Mouse (Mus musculus): Measurements from ENCODE around the gene Rapgef3. TPM values are rescaled to one million over a fixed set of nuclear protein-coding genes. Genes with fewer than 3 reads are reported as not detected.

Gene Rapgef3
- polyA plus RNA-seq, 1 experiment: 0.88 TPM

DNA sequence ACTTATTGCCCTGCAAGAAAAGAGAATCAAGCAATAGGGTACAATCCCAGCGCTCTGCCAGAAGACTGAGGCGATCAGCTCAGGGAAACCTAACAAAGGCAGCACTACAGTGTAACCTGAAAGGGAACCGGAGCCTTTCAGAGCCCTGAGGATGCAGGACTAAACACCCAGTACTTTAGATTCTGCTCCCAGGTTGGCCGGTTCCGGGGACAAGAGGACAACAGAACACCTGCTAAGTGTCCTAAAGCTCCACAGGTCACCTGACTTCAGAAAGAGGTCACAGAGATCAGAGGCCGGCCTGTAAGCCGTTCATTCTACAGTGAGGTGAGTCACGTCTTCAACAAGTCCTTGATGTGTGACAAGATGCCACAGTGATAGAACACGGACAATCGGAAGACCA lies 71.2 kb downstream of the Rapgef3 start:
- Histone ChIP-seq H3K79me2 (ENCODE audit: control insufficient read depth, insufficient read depth) (no peaks in the 10 kb centered on the region), H3K27me3 (ENCODE audit: control insufficient read depth, insufficient read depth, insufficient read length) (no peaks in the 10 kb centered on the region), H3K4me3 (ENCODE audit: insufficient read depth, poor library complexity, severe bottlenecking) (no peak overlapping the region), H3ac (ENCODE audit: control insufficient read depth, insufficient read length, low read depth) (no peak overlapping the region), H3K36me3 (ENCODE audit: control insufficient read depth, insufficient read depth) (peaks cover 95% of the 10 kb centered on the region), H3K79me3 (ENCODE audit: low read depth) (no peaks in the 10 kb centered on the region)
- TF ChIP-seq CTCF (IDR thresholded peaks at IDR 0.05; ENCODE audit: control insufficient read depth, insufficient read depth, insufficient read length) (no peak), FOSL1 (IDR thresholded peaks at IDR 0.05; ENCODE audit: insufficient read depth, low read length, poor library complexity, severe bottlenecking) (no peak), MYOG (IDR thresholded peaks at IDR 0.05; ENCODE audit: control insufficient read depth, extremely low read depth, insufficient read length) (no peak), USF1 (IDR thresholded peaks at IDR 0.05; ENCODE audit: low read depth) (no peak), MYOD1 (IDR thresholded peaks at IDR 0.05; ENCODE audit: control insufficient read depth, insufficient read length, low read depth) (no peak), MAX (IDR thresholded peaks at IDR 0.05) (no peak), CEBPB (IDR thresholded peaks at IDR 0.05; ENCODE audit: low read depth) (no peak)

Other genes with a start within 250 kb of the Rapgef3 start
- gene Rpap3, start 62.1 kb downstream of the Rapgef3 start, polyA plus RNA-seq (2012; fragmentation: generic; extraction: Trizol): 16.4 TPM
- 0.04 TPM for gene Endou, start 36.6 kb downstream of the Rapgef3 start, polyA plus RNA-seq (2012; fragmentation: generic; extraction: Trizol)
- gene Slc48a1, start 10.5 kb upstream of the Rapgef3 start, polyA plus RNA-seq (2012; fragmentation: generic; extraction: Trizol): 148 TPM
- 41.2 TPM for gene Hdac7, start 76.5 kb upstream of the Rapgef3 start, polyA plus RNA-seq (2012; fragmentation: generic; extraction: Trizol)
- gene Vdr, start 142.7 kb upstream of the Rapgef3 start, polyA plus RNA-seq (2012; fragmentation: generic; extraction: Trizol): 3.0 TPM
- gene Tmem106c, start 196.2 kb upstream of the Rapgef3 start, polyA plus RNA-seq (2012; fragmentation: generic; extraction: Trizol): 7.6 TPM
- gene Col2a1, start 236.7 kb upstream of the Rapgef3 start, polyA plus RNA-seq (2012; fragmentation: generic; extraction: Trizol): 0.06 TPM

Data from C2C12 (cell line).